Mouse (Mus musculus): ENCODE measurements around the gene Nck2. TPM values are rescaled to one million over a fixed set of nuclear protein-coding genes. Genes with fewer than 3 reads are reported as not detected.

The Nck2 gene
- polyA plus RNA-seq, 1 experiment, result 106 TPM

GRCm38 (mm10) chr1:43507809-43508208 is 63.4 kb downstream of the Nck2 start:
- 47% methylated on average over 1 of the region's 1 CpGs for WGBS
- DNase-seq, result no peak
- TF ChIP-seq POLR2A (IDR thresholded peaks at IDR 0.05; ENCODE audit: control insufficient read depth, extremely low read depth, insufficient read depth, low read length, poor library complexity) (no peak), CTCF (IDR thresholded peaks at IDR 0.05; ENCODE audit: borderline replicate concordance, control insufficient read depth, extremely low read depth, insufficient read depth, low read length, poor library complexity) (no peak)
- peaks cover 18% of the 10 kb centered on the region for H3K36me3 ChIP-seq (ENCODE audit: control insufficient read depth, insufficient read depth, low read length)
- H3K27me3 ChIP-seq (ENCODE audit: control insufficient read depth, insufficient read depth, low read length), result no peaks in the 10 kb centered on the region
- H3K27ac ChIP-seq (ENCODE audit: control insufficient read depth, insufficient read depth, low read length), result no peak overlapping the region
- peaks cover 11% of the 10 kb centered on the region for H3K4me1 ChIP-seq (replicated peaks; ENCODE audit: control insufficient read depth, insufficient read depth, low read length)
- H3K4me3 ChIP-seq (ENCODE audit: control insufficient read depth, insufficient read depth, low read length), result no peak overlapping the region

- H3K4me1 ChIP-seq (replicated peaks; ENCODE audit: control insufficient read depth, insufficient read depth, low read length), result peaks cover 1% of the 10 kb centered on the region
- no peak overlapping the region for H3K27ac ChIP-seq (ENCODE audit: control insufficient read depth, insufficient read depth, low read length)
- DNase-seq, result peak; percentile 24
- H3K36me3 ChIP-seq (ENCODE audit: control insufficient read depth, insufficient read depth, low read length), result peaks cover 22% of the 10 kb centered on the region
- WGBS, result 96% methylated on average over 12 of the region's 12 CpGs
- TF ChIP-seq CTCF (IDR thresholded peaks at IDR 0.05; ENCODE audit: borderline replicate concordance, control insufficient read depth, extremely low read depth, insufficient read depth, low read length, poor library complexity) (peak; percentile 40; the same call in 1 of the 2 replicates), POLR2A (IDR thresholded peaks at IDR 0.05; ENCODE audit: control insufficient read depth, extremely low read depth, insufficient read depth, low read length, poor library complexity) (no peak)
- H3K4me3 ChIP-seq (ENCODE audit: control insufficient read depth, insufficient read depth, low read length), result no peak overlapping the region
- H3K27me3 ChIP-seq (ENCODE audit: control insufficient read depth, insufficient read depth, low read length), result no peaks in the 10 kb centered on the region
Observed at GRCm38 (mm10) chr1:43511256-43511655, 66.9 kb downstream of the Nck2 start.

GRCm38 (mm10) chr1:43511667-43512066 is 67.3 kb downstream of the Nck2 start:
- Histone ChIP-seq H3K4me3 (ENCODE audit: control insufficient read depth, insufficient read depth, low read length) (no peak overlapping the region), H3K27ac (ENCODE audit: control insufficient read depth, insufficient read depth, low read length) (no peak overlapping the region), H3K36me3 (ENCODE audit: control insufficient read depth, insufficient read depth, low read length) (peaks cover 22% of the 10 kb centered on the region), H3K27me3 (ENCODE audit: control insufficient read depth, insufficient read depth, low read length) (no peaks in the 10 kb centered on the region), H3K4me1 (replicated peaks; ENCODE audit: control insufficient read depth, insufficient read depth, low read length) (no peaks in the 10 kb centered on the region)
- WGBS, result 97% methylated on average over 8 of the region's 8 CpGs
- no peak for TF ChIP-seq POLR2A (IDR thresholded peaks at IDR 0.05; ENCODE audit: control insufficient read depth, extremely low read depth, insufficient read depth, low read length, poor library complexity)
- TF ChIP-seq CTCF (IDR thresholded peaks at IDR 0.05; ENCODE audit: borderline replicate concordance, control insufficient read depth, extremely low read depth, insufficient read depth, low read length, poor library complexity), result no peak
- no peak for DNase-seq

- H3K27me3 ChIP-seq (ENCODE audit: control insufficient read depth, insufficient read depth, low read length), result no peaks in the 10 kb centered on the region
- no peak overlapping the region for H3K4me3 ChIP-seq (ENCODE audit: control insufficient read depth, insufficient read depth, low read length)
- WGBS, result 99% methylated on average over 3 of the region's 3 CpGs
- peaks cover 8% of the 10 kb centered on the region for H3K36me3 ChIP-seq (ENCODE audit: control insufficient read depth, insufficient read depth, low read length)
- no peak overlapping the region for H3K27ac ChIP-seq (ENCODE audit: control insufficient read depth, insufficient read depth, low read length)
- DNase-seq, result no peak
- TF ChIP-seq POLR2A (IDR thresholded peaks at IDR 0.05; ENCODE audit: control insufficient read depth, extremely low read depth, insufficient read depth, low read length, poor library complexity) (no peak), CTCF (IDR thresholded peaks at IDR 0.05; ENCODE audit: borderline replicate concordance, control insufficient read depth, extremely low read depth, insufficient read depth, low read length, poor library complexity) (no peak)
- H3K4me1 ChIP-seq (replicated peaks; ENCODE audit: control insufficient read depth, insufficient read depth, low read length), result peaks cover 22% of the 10 kb centered on the region
Observed at GRCm38 (mm10) chr1:43517405-43517804, 73.0 kb downstream of the Nck2 start.

GRCm38 (mm10) chr1:43520216-43520988 is 76.0 kb downstream of the Nck2 start:
- TF ChIP-seq POLR2A (IDR thresholded peaks at IDR 0.05; ENCODE audit: control insufficient read depth, extremely low read depth, insufficient read depth, low read length, poor library complexity) (no peak), CTCF (IDR thresholded peaks at IDR 0.05; ENCODE audit: borderline replicate concordance, control insufficient read depth, extremely low read depth, insufficient read depth, low read length, poor library complexity) (no peak)
- H3K4me3 ChIP-seq (ENCODE audit: control insufficient read depth, insufficient read depth, low read length), result no peak overlapping the region
- no peaks in the 10 kb centered on the region for H3K36me3 ChIP-seq (ENCODE audit: control insufficient read depth, insufficient read depth, low read length)
- no peak for DNase-seq
- peaks cover 22% of the 10 kb centered on the region for H3K4me1 ChIP-seq (replicated peaks; ENCODE audit: control insufficient read depth, insufficient read depth, low read length)
- H3K27ac ChIP-seq (ENCODE audit: control insufficient read depth, insufficient read depth, low read length), result no peak overlapping the region; the same call in 1 of the 2 replicates
- WGBS, result 95% methylated on average over 1 of the region's 1 CpGs
- H3K27me3 ChIP-seq (ENCODE audit: control insufficient read depth, insufficient read depth, low read length), result no peaks in the 10 kb centered on the region

- WGBS, result 87% methylated on average over 3 of the region's 3 CpGs
- Histone ChIP-seq H3K36me3 (ENCODE audit: control insufficient read depth, insufficient read depth, low read length) (no peaks in the 10 kb centered on the region), H3K4me1 (replicated peaks; ENCODE audit: control insufficient read depth, insufficient read depth, low read length) (peaks cover 22% of the 10 kb centered on the region), H3K27ac (ENCODE audit: control insufficient read depth, insufficient read depth, low read length) (no peak overlapping the region), H3K4me3 (ENCODE audit: control insufficient read depth, insufficient read depth, low read length) (no peak overlapping the region), H3K27me3 (ENCODE audit: control insufficient read depth, insufficient read depth, low read length) (no peaks in the 10 kb centered on the region)
- no peak for DNase-seq
- TF ChIP-seq POLR2A (IDR thresholded peaks at IDR 0.05; ENCODE audit: control insufficient read depth, extremely low read depth, insufficient read depth, low read length, poor library complexity), result no peak
- no peak for TF ChIP-seq CTCF (IDR thresholded peaks at IDR 0.05; ENCODE audit: borderline replicate concordance, control insufficient read depth, extremely low read depth, insufficient read depth, low read length, poor library complexity)
Observed at GRCm38 (mm10) chr1:43520989-43521371, 76.6 kb downstream of the Nck2 start.
